Mouse (Mus musculus) C2C12 (cell line): ENCODE data around the gene Sema4a. TPM values are rescaled to one million over a fixed set of nuclear protein-coding genes. Genes with fewer than 3 reads are reported as not detected.

Experiments used
- H3K27me3 ChIP-seq: one replicate; pipeline ENCODE4 v1.6.1; 2011; ENCODE audit not compliant: control insufficient read depth, insufficient read depth, insufficient read length
- H3K36me3 ChIP-seq: one replicate; pipeline ENCODE4 v1.6.1; 2011; ENCODE audit not compliant: control insufficient read depth, insufficient read depth
- H3K4me3 ChIP-seq: one replicate; pipeline ENCODE4 v1.5.1; 2011; ENCODE audit warnings: mild to moderate bottlenecking, control low read depth; ENCODE audit not compliant: poor library complexity, insufficient read depth, severe bottlenecking
- H3K79me2 ChIP-seq: one replicate; pipeline ENCODE4 v1.6.1; 2011; ENCODE audit not compliant: control insufficient read depth, insufficient read depth
- H3K79me3 ChIP-seq: one replicate; pipeline ENCODE4 v1.6.1; 2011; ENCODE audit warnings: low read depth, control low read depth
- H3ac ChIP-seq: one replicate; pipeline ENCODE3; 2011; ENCODE audit warnings: low read depth; ENCODE audit not compliant: control insufficient read depth, insufficient read length
- CEBPB ChIP-seq: IDR thresholded peaks from one replicate; pipeline ENCODE4 v1.6.1; 2011; ENCODE audit warnings: low read depth, mild to moderate bottlenecking, control low read depth, moderate library complexity
- CTCF ChIP-seq: IDR thresholded peaks from one replicate; pipeline ENCODE4 v1.5.1; 2011; ENCODE audit not compliant: control insufficient read depth, insufficient read depth, insufficient read length
- FOSL1 ChIP-seq: IDR thresholded peaks from one replicate; pipeline ENCODE4 v1.8.0; 2011; ENCODE audit warnings: mild to moderate bottlenecking, low read length; ENCODE audit not compliant: poor library complexity, insufficient read depth, severe bottlenecking
- MAX ChIP-seq: IDR thresholded peaks from one replicate; pipeline ENCODE4 v1.6.1; 2011; ENCODE audit warnings: mild to moderate bottlenecking, control low read depth
- MYOD1 ChIP-seq: IDR thresholded peaks from one replicate; pipeline ENCODE4 v1.6.1; 2011; ENCODE audit warnings: low read depth; ENCODE audit not compliant: control insufficient read depth, insufficient read length
- MYOG ChIP-seq: IDR thresholded peaks from one replicate; pipeline ENCODE4 v1.6.1; 2011; ENCODE audit not compliant: control insufficient read depth, insufficient read length; ENCODE audit errors: extremely low read depth
- USF1 ChIP-seq: IDR thresholded peaks from one replicate; pipeline ENCODE4 v1.6.1; 2011; ENCODE audit warnings: low read depth, mild to moderate bottlenecking, control low read depth, moderate library complexity
- polyA plus RNA-seq: library from polyadenylated mRNA; unstranded; fragments of >200 nt; fragmentation: generic; extraction: Trizol; gene quantifications from one replicate; pipeline ENCODE4 v1.2.1, GENCODE M21; 2012; ENCODE audit warnings: missing spikeins

The Sema4a gene
- polyA plus RNA-seq, 1 experiment = 0.69 TPM

DNA sequence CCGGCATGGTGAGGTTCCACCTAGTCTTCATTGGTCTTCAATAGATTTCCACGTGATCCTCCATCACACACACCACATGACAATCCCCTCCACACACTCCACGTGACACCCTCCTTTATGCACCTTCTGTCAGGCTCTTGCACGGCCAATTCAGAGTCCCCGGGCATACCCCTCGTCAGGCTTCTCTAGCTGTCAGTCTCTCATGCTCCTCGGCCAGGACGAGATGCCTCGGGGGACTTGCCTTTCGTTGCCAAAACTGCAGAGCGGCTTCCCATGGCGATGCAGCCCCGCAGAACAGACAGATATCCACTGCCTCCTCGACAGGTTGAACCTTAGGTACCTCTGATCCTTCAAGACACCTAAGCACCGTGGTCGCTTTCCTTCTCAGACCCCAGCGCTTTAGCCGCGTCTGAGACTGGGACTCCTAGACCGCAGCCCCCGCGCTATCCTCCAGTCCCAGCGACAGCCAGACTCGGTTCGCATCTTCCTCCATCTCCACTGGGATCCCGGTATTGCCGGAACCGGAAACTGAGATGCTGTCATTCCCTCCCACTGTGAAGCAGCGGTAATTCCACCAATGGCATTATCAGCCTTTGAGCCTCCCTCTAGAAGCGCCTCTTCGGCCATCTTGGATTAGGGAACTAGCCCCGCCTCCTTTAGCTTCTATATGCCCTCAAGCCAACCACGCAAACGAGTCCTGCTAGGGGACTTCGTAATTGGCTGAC lies 36.2 kb downstream of the Sema4a start, which contains the start of gene Slc25a44:
Slc25a44 (minus strand) TSS at position 535 of the 725 bp plus-strand sequence.
- Histone ChIP-seq H3K79me2 (peaks cover 37% of the 10 kb centered on the region), H3ac (peak within 1 kb of the TSS; percentile 43), H3K4me3 (peak within 1 kb of the TSS; percentile 88), H3K36me3 (peaks cover 13% of the 10 kb centered on the region), H3K27me3 (no peaks in the 10 kb centered on the region), H3K79me3 (peaks cover 23% of the 10 kb centered on the region)
- TF ChIP-seq MYOD1 (no peak), CTCF (no peak), USF1 (peak; percentile 82), MAX (peak; percentile 46), CEBPB (no peak)

- peaks cover 37% of the 10 kb centered on the region for H3K79me2 ChIP-seq
Observed at GRCm38 (mm10) chr3:88422020-88422720, 38.8 kb downstream of the Sema4a start.

GRCm38 (mm10) chr3:88420771-88421170 lies 40.2 kb downstream of the Sema4a start:
- H3K79me2 ChIP-seq = peaks cover 37% of the 10 kb centered on the region
- TF ChIP-seq CTCF = no peak
- TF ChIP-seq MYOD1 = no peak
- TF ChIP-seq MYOG = no peak
- no peak for TF ChIP-seq CEBPB
- no peak for TF ChIP-seq MAX
- no peak for TF ChIP-seq FOSL1
- no peak for TF ChIP-seq USF1
- no peak overlapping the region for H3K4me3 ChIP-seq
- H3ac ChIP-seq = no peak overlapping the region
- peaks cover 25% of the 10 kb centered on the region for H3K79me3 ChIP-seq
- H3K36me3 ChIP-seq = peaks cover 43% of the 10 kb centered on the region
- no peaks in the 10 kb centered on the region for H3K27me3 ChIP-seq

More at GRCm38 (mm10) chr3:88422020-88422720, 38.8 kb downstream of the Sema4a start:
- Histone ChIP-seq H3ac (no peak overlapping the region), H3K36me3 (peaks cover 29% of the 10 kb centered on the region), H3K27me3 (no peaks in the 10 kb centered on the region), H3K79me3 (peaks cover 25% of the 10 kb centered on the region), H3K4me3 (no peak overlapping the region)
- TF ChIP-seq FOSL1 = no peak
- TF ChIP-seq CTCF = no peak
- no peak for TF ChIP-seq USF1
- no peak for TF ChIP-seq MAX
- no peak for TF ChIP-seq CEBPB
- TF ChIP-seq MYOD1 = no peak
- no peak for TF ChIP-seq MYOG

- H3K4me3 ChIP-seq = no peak overlapping the region
- peaks cover 51% of the 10 kb centered on the region for H3K36me3 ChIP-seq
- no peak for TF ChIP-seq MAX
- no peak for TF ChIP-seq FOSL1
- TF ChIP-seq MYOG = no peak
- H3K27me3 ChIP-seq = no peaks in the 10 kb centered on the region
- H3ac ChIP-seq = no peak overlapping the region
- peaks cover 17% of the 10 kb centered on the region for H3K79me2 ChIP-seq
- peaks cover 10% of the 10 kb centered on the region for H3K79me3 ChIP-seq
Observed at GRCm38 (mm10) chr3:88418016-88418415, 43.0 kb downstream of the Sema4a start.

- H3K79me2 ChIP-seq = no peaks in the 10 kb centered on the region
- H3K79me3 ChIP-seq = peaks cover 2% of the 10 kb centered on the region
- no peaks in the 10 kb centered on the region for H3K27me3 ChIP-seq
- H3K36me3 ChIP-seq = peaks cover 62% of the 10 kb centered on the region
- H3ac ChIP-seq = no peak overlapping the region
- no peak for TF ChIP-seq FOSL1
- TF ChIP-seq MYOD1 = no peak
- TF ChIP-seq CEBPB = no peak
- no peak for TF ChIP-seq USF1
- no peak for TF ChIP-seq CTCF
- TF ChIP-seq MYOG = no peak
- no peak for TF ChIP-seq MAX
- no peak overlapping the region for H3K4me3 ChIP-seq
Observed at GRCm38 (mm10) chr3:88415668-88416067, 45.3 kb downstream of the Sema4a start.
